Mouse (Mus musculus): Measurements from ENCODE around the gene Ptprr. TPM values are rescaled to one million over a fixed set of nuclear protein-coding genes. Genes with fewer than 3 reads are reported as not detected.
A peak's percentile ranks its signal among the peaks of the same experiment; 100 is the strongest.

The Ptprr gene
- polyA plus RNA-seq, 1 experiment from 2014 or later = 29.9 TPM

- WGBS = 36% methylated on average over 21 of the region's 21 CpGs
- Histone ChIP-seq H3K4me3 (no peak overlapping the region), H3K4me1 (peaks cover 12% of the 10 kb centered on the region), H3K27ac (no peak overlapping the region), H3K27me3 (replicated peaks) (no peaks in the 10 kb centered on the region), H3K36me3 (no peaks in the 10 kb centered on the region), H3K4me2 (replicated peaks) (peak overlapping the region; percentile 42), H3K9ac (no peak overlapping the region), H3K9me3 (no peaks in the 10 kb centered on the region)
- no peak for ATAC-seq (ENCODE audit: low FRiP score, low read depth)
Measured at GRCm38 (mm10) chr10:116177390-116178179, 159.6 kb downstream of the Ptprr start.

- Histone ChIP-seq H3K36me3 (no peaks in the 10 kb centered on the region), H3K27ac (no peak overlapping the region), H3K27me3 (replicated peaks) (no peaks in the 10 kb centered on the region), H3K4me2 (replicated peaks) (no peak overlapping the region), H3K4me1 (peaks cover 8% of the 10 kb centered on the region), H3K9me3 (no peaks in the 10 kb centered on the region), H3K4me3 (no peak overlapping the region), H3K9ac (no peak overlapping the region)
- no peak for ATAC-seq (ENCODE audit: low FRiP score, low read depth)
- WGBS = 87% methylated on average over 5 of the region's 5 CpGs
Measured at GRCm38 (mm10) chr10:116181235-116181634, 163.2 kb downstream of the Ptprr start.

DNA sequence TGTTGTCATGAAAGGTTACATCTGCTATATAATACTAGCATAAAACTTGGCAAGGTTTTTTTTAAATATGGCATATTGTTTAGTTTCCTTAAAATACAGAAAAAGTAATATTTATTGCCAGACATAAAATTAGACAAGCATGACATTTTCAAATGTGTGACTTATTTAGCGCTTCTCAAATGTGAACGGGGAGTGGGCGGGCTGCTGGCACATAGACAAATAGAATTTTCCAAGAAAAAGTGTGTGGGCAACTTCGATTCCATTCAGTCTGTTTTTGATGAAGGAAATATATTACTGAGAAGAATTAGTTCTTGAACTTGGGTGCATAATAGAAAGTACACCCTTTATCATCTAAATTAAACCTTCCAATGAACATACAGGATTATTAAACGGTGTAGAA, 164.2 kb downstream of the Ptprr start:
- no peak overlapping the region for H3K4me3 ChIP-seq
- H3K4me2 ChIP-seq (replicated peaks) = no peak overlapping the region
- H3K9ac ChIP-seq = no peak overlapping the region
- no peaks in the 10 kb centered on the region for H3K27me3 ChIP-seq (replicated peaks)
- no peak overlapping the region for H3K27ac ChIP-seq
- 86% methylated on average over 5 of the region's 5 CpGs for WGBS
- peaks cover 7% of the 10 kb centered on the region for H3K4me1 ChIP-seq
- no peak for ATAC-seq (ENCODE audit: low FRiP score, low read depth)
- no peaks in the 10 kb centered on the region for H3K9me3 ChIP-seq
- H3K36me3 ChIP-seq = no peaks in the 10 kb centered on the region

DNA sequence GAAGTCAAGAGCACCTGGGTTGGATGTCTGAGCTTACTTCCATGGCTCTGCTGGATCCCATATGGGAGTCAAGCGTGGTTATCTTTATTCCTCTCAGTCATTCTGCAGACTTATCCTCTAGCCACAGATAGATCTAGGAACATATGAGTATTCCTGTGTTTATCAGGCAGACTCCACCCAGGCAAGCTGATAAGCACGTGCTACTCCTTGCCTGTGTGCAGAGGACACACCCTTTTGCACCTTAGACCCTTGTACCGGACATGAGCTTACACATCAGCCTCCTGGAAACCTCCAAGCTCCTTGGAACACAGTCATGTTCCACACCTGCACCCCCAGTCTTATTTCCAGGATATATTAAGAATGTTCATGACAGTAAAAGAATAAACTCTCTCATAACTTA, 165.2 kb downstream of the Ptprr start:
- H3K4me1 ChIP-seq = no peaks in the 10 kb centered on the region
- no peak overlapping the region for H3K27ac ChIP-seq
- H3K9ac ChIP-seq = no peak overlapping the region
- H3K4me3 ChIP-seq = no peak overlapping the region
- ATAC-seq (ENCODE audit: low FRiP score, low read depth) = no peak
- no peaks in the 10 kb centered on the region for H3K9me3 ChIP-seq
- 78% methylated on average over 3 of the region's 3 CpGs for WGBS
- H3K27me3 ChIP-seq (replicated peaks) = no peaks in the 10 kb centered on the region
- no peak overlapping the region for H3K4me2 ChIP-seq (replicated peaks)
- H3K36me3 ChIP-seq = no peaks in the 10 kb centered on the region

GRCm38 (mm10) chr10:116191724-116192123, 173.7 kb downstream of the Ptprr start:
- Histone ChIP-seq H3K4me2 (replicated peaks) (no peak overlapping the region), H3K9ac (no peak overlapping the region), H3K4me3 (no peak overlapping the region), H3K27ac (no peak overlapping the region), H3K36me3 (no peaks in the 10 kb centered on the region), H3K27me3 (replicated peaks) (no peaks in the 10 kb centered on the region), H3K4me1 (no peaks in the 10 kb centered on the region), H3K9me3 (no peaks in the 10 kb centered on the region)
- 89% methylated on average over 2 of the region's 2 CpGs for WGBS
- no peak for ATAC-seq (ENCODE audit: low FRiP score, low read depth)

- Histone ChIP-seq H3K36me3 (no peaks in the 10 kb centered on the region), H3K9me3 (no peaks in the 10 kb centered on the region), H3K27ac (no peak overlapping the region), H3K4me2 (replicated peaks) (no peak overlapping the region), H3K27me3 (replicated peaks) (no peaks in the 10 kb centered on the region), H3K4me3 (no peak overlapping the region), H3K9ac (no peak overlapping the region), H3K4me1 (no peaks in the 10 kb centered on the region)
- ATAC-seq (ENCODE audit: low FRiP score, low read depth) = no peak
- WGBS = 86% methylated on average over 8 of the region's 8 CpGs
Measured at GRCm38 (mm10) chr10:116192293-116192692, 174.3 kb downstream of the Ptprr start.

- Histone ChIP-seq H3K27me3 (replicated peaks) (no peaks in the 10 kb centered on the region), H3K4me2 (replicated peaks) (no peak overlapping the region), H3K9me3 (no peaks in the 10 kb centered on the region), H3K36me3 (no peaks in the 10 kb centered on the region), H3K9ac (no peak overlapping the region), H3K27ac (no peak overlapping the region), H3K4me1 (no peaks in the 10 kb centered on the region), H3K4me3 (no peak overlapping the region)
- ATAC-seq (ENCODE audit: low FRiP score, low read depth) = no peak
- WGBS = 49% methylated on average over 8 of the region's 8 CpGs
Measured at GRCm38 (mm10) chr10:116194409-116194808, 176.4 kb downstream of the Ptprr start.

DNA sequence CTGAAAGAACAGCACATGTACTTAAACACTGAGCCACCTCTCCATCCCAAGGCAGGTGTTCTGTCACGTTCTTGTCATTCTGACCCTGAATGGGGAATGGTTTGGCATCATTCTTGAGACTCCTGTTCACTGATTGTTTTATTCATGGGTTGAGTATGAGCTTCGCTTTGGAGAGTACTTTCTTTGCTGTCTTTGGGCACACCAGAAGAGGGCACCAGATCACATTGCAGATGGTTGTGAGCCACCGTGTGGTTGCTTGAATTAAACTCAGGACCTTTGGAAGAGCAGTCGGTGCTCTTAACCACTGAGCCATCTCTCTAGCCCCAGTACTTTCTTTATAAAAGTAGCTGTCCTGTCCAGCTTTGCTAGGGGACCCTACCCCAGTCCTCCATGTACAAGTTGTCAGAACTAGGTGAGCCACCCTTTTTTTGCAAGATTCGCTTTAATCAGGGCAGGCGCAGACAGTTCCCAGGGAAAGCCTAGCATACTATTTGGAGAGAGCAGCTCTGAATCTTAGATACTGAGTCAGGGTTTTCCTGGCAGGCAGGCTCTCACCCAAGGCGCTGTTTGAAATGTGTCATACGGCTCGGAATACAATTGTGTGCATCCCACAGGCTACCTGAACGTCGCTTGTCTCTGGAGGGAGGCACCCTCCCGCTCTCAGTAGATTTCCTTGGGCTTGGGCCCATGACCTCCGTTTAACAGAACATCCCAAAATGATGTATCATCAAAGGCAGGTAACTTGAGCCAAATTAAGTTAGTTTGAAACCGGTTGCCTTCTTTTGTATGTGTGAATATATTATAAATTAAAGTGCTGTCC, 178.8 kb downstream of the Ptprr start:
- H3K4me2 ChIP-seq (replicated peaks) = peak overlapping the region; percentile 36
- H3K4me3 ChIP-seq = no peak overlapping the region
- WGBS = 27% methylated on average over 14 of the region's 14 CpGs
- no peak overlapping the region for H3K9ac ChIP-seq
- no peaks in the 10 kb centered on the region for H3K27me3 ChIP-seq (replicated peaks)
- no peaks in the 10 kb centered on the region for H3K4me1 ChIP-seq
- ATAC-seq (ENCODE audit: low FRiP score, low read depth) = peak; percentile 12; the same call in 1 of the 2 replicates
- no peak overlapping the region for H3K27ac ChIP-seq
- H3K9me3 ChIP-seq = no peaks in the 10 kb centered on the region
- no peaks in the 10 kb centered on the region for H3K36me3 ChIP-seq

- no peaks in the 10 kb centered on the region for H3K27me3 ChIP-seq (replicated peaks)
- H3K9me3 ChIP-seq = no peaks in the 10 kb centered on the region
- no peak overlapping the region for H3K27ac ChIP-seq
- H3K4me2 ChIP-seq (replicated peaks) = peak overlapping the region; percentile 36
- no peak overlapping the region for H3K4me3 ChIP-seq
- H3K36me3 ChIP-seq = no peaks in the 10 kb centered on the region
- H3K4me1 ChIP-seq = no peaks in the 10 kb centered on the region
- ATAC-seq (ENCODE audit: low FRiP score, low read depth) = peak; percentile 71; the same call in 1 of the 2 replicates
- H3K9ac ChIP-seq = no peak overlapping the region
- 16% methylated on average over 4 of the region's 4 CpGs for WGBS
Measured at GRCm38 (mm10) chr10:116197416-116197939, 179.5 kb downstream of the Ptprr start.

DNA sequence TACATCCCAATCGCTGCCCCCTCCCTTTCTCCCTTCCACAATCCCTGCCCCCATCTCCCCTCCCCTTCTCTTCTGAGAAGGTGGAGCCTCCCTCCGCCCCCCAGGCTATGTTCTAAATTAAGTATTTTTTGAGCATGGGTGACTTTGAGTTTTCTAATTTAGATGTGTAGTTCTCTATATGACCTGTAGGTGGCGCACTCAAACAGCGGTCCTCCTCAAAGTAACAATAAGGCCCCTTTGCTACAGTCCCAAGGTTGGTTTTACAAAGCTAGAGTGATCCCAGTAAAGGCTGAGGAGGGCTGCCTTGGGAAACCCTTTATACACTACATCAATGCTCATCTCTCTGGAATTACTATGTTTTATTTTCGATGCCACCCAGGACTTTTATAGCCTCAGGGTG, 181.0 kb downstream of the Ptprr start:
- Histone ChIP-seq H3K4me1 (no peaks in the 10 kb centered on the region), H3K9ac (no peak overlapping the region), H3K4me3 (no peak overlapping the region), H3K9me3 (no peaks in the 10 kb centered on the region), H3K27me3 (replicated peaks) (no peaks in the 10 kb centered on the region), H3K36me3 (no peaks in the 10 kb centered on the region), H3K27ac (no peak overlapping the region), H3K4me2 (replicated peaks) (no peak overlapping the region)
- 21% methylated on average over 5 of the region's 5 CpGs for WGBS
- no peak for ATAC-seq (ENCODE audit: low FRiP score, low read depth)

DNA sequence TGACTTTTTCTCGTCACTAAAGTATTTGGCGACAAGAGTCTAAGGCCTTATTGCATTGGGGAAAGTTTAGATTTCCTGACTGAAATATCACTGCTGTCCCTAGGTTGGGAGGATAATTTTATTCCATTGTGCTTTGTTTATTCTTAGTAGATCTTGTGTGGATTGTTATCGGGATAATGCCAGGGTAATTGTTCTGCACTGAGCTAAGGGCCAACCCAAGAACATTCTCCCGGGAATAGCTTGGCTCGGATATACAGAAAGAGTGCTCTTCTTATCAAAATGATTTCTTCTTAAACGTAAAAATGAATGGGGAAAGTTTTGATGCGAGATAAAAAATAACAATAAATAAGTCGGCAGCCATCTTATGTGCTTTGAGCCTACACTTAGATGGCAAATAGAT, 183.5 kb downstream of the Ptprr start:
- no peak overlapping the region for H3K9ac ChIP-seq
- 93% methylated on average over 8 of the region's 8 CpGs for WGBS
- no peaks in the 10 kb centered on the region for H3K36me3 ChIP-seq
- no peaks in the 10 kb centered on the region for H3K27me3 ChIP-seq (replicated peaks)
- H3K9me3 ChIP-seq = no peaks in the 10 kb centered on the region
- no peaks in the 10 kb centered on the region for H3K4me1 ChIP-seq
- no peak overlapping the region for H3K4me3 ChIP-seq
- H3K4me2 ChIP-seq (replicated peaks) = no peak overlapping the region
- no peak overlapping the region for H3K27ac ChIP-seq
- no peak for ATAC-seq (ENCODE audit: low FRiP score, low read depth)

DNA sequence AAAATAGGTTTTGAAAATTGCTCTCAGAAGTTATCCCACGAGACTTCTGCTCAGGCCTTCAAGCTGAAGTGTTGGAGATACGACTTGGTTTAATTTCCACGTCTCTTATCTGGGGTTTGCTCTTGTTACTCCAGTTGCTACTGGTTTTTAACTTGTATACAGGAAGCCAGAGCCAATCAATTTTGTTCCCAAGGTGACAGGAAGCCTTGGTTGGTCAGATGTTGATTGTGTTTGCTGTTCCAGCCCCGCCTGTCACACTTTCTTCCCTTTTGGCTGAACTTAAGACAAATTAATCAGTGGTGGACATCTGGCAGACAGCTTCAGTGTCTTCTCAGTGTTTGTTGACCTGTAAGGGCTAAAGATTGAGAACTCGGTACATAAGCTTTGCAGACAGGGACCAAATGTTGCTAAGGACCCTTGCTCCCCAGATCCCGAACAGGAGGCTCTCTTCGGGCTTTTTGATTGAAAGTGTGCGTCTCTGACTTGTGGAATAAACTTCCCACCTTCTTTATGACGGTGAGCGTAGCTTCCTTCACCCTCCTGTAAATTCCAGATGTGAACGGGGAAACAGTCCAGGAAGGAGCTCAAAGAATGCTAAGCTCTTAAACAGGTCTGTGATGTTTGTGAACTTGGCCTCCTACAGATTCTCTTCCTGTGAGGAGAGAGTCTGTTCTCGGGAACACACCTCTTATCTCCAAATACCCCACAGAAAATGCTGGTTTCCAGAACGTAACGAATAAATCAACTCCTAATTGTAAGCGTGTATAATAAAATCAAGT, 187.8 kb downstream of the Ptprr start:
- no peak for ATAC-seq (ENCODE audit: low FRiP score, low read depth)
- 65% methylated on average over 15 of the region's 15 CpGs for WGBS

More for the DNA sequence above, 187.8 kb downstream of the Ptprr start:
- H3K27me3 ChIP-seq (replicated peaks) = no peaks in the 10 kb centered on the region
- H3K27ac ChIP-seq = no peak overlapping the region
- no peaks in the 10 kb centered on the region for H3K9me3 ChIP-seq
- no peak overlapping the region for H3K4me3 ChIP-seq
- no peak overlapping the region for H3K9ac ChIP-seq
- no peak overlapping the region for H3K4me2 ChIP-seq (replicated peaks)
- no peaks in the 10 kb centered on the region for H3K4me1 ChIP-seq
- H3K36me3 ChIP-seq = no peaks in the 10 kb centered on the region

Data from neural tube, embryonic 12.5 days (tissue).